17 mouse cellular contexts compared by ENCODE assay signal in the genomic region with DNA sequence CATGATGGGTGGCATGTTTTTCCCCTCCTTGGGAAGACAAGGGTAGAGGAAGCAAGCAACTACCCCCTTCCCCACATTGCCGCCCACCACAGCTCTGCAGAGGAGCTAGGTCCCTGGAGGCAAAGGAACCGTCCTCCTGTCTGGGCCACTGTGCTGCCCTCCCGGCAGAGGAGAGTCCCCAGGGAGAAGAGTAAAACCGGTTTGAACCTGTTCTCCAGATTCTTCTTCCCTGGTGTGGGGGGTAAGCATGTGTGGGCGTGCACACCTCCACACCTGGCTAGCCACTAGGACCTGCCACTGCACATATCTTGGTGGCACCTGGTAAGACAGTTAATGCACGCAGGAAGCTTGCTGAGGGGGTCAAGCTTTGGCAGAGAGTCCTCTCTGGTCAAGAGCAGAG. TPM values are rescaled to one million over a fixed set of nuclear protein-coding genes. Genes with fewer than 3 reads are reported as not detected.
DNase-seq lines count a peak whose midpoint lies in the region; ATAC-seq and TF ChIP-seq lines count a peak whose summit lies in the region.
"Had no signal": no experiment of that assay in that cellular context is flagged by ENCODE, and none has a peak within 500 bp of the region (broad histone marks: within the 10 kb centered on the region; RNA-seq: fewer than 3 reads in every experiment).

No protein-coding gene starts in this region.

- no peak overlapping the region for H3K4me2 ChIP-seq in forebrain, embryonic 12.5 days
- H3K4me2 ChIP-seq in liver, embryonic 14.5 days (ENCODE audit: low read depth) = no peak overlapping the region
- H3K4me2 ChIP-seq in liver, embryonic 11.5 days = no peak overlapping the region
- H3K4me2 ChIP-seq in embryonic facial prominence, embryonic 14.5 days (ENCODE audit: low read depth, low read length) = no peak overlapping the region
- H3K4me2 ChIP-seq in stomach, embryonic 14.5 days (replicated peaks; ENCODE audit: low read depth, low read length) = no peak overlapping the region
- H3K4me2 ChIP-seq: heart, embryonic 15.5 days; hindbrain, embryonic 13.5 days; neural tube, embryonic 13.5 days had no signal

- no peak for ATAC-seq in forebrain, embryonic 12.5 days (ENCODE audit: low FRiP score)
- ATAC-seq in liver, embryonic 14.5 days (ENCODE audit: insufficient read depth) = 0 out of 2 replicates have a peak, but pooled peaks have one; percentile 7
- ATAC-seq in liver, embryonic 11.5 days (replicated peaks; ENCODE audit: low FRiP score) = no peak
- peak; percentile 89 for ATAC-seq in embryonic facial prominence, embryonic 14.5 days (ENCODE audit: low read depth)
- ATAC-seq in stomach, embryonic 14.5 days (ENCODE audit: insufficient number of reproducible peaks, insufficient read depth, low FRiP score, low read depth) = peak; percentile 31; the same call in 1 of the 2 replicates
- ATAC-seq: activated CD4-positive, CD25-positive, alpha-beta regulatory T cell, adult 4 months had no signal

- H3K36me3 ChIP-seq in forebrain, embryonic 10.5 days (replicated peaks) = no peaks in the 10 kb centered on the region
- no peaks in the 10 kb centered on the region for H3K36me3 ChIP-seq in forebrain, embryonic 12.5 days (replicated peaks)
- H3K36me3 ChIP-seq in liver, embryonic 14.5 days (replicated peaks; ENCODE audit: control insufficient read depth, insufficient read depth, low read depth) = no peaks in the 10 kb centered on the region
- no peaks in the 10 kb centered on the region for H3K36me3 ChIP-seq in liver, embryonic 11.5 days (ENCODE audit: control insufficient read depth, insufficient read depth, low read length)
- H3K36me3 ChIP-seq in embryonic facial prominence, embryonic 14.5 days (ENCODE audit: control insufficient read depth, insufficient read depth, low read length) = no peaks in the 10 kb centered on the region
- no peaks in the 10 kb centered on the region for H3K36me3 ChIP-seq in stomach, embryonic 14.5 days (ENCODE audit: control insufficient read depth, insufficient read depth, low read length)
- H3K36me3 ChIP-seq: heart, embryonic 15.5 days; hindbrain, embryonic 13.5 days; neural tube, embryonic 13.5 days had no signal

- no peak for TF ChIP-seq CTCF in liver, embryonic 14.5 days (IDR thresholded peaks at IDR 0.05; ENCODE audit: low read depth)

- no peak overlapping the region for H3K4me3 ChIP-seq in forebrain, embryonic 10.5 days
- no peak overlapping the region for H3K4me3 ChIP-seq in forebrain, embryonic 12.5 days (replicated peaks)
- no peak overlapping the region for H3K4me3 ChIP-seq in liver, embryonic 14.5 days (ENCODE audit: insufficient read depth in 1 of 2, low read depth in 2 of 2, low read length in 2 of 2)
- no peak overlapping the region for H3K4me3 ChIP-seq in liver, embryonic 11.5 days (ENCODE audit: low read depth, low read length)
- H3K4me3 ChIP-seq in embryonic facial prominence, embryonic 14.5 days (ENCODE audit: low read depth, low read length) = no peak overlapping the region
- H3K4me3 ChIP-seq in stomach, embryonic 14.5 days (ENCODE audit: low read depth, low read length) = no peak overlapping the region
- H3K4me3 ChIP-seq: heart, embryonic 15.5 days; hindbrain, embryonic 13.5 days; neural tube, embryonic 13.5 days had no signal

- 67% methylated on average over 6 of the region's 6 CpGs for WGBS in forebrain, embryonic 10.5 days
- WGBS in forebrain, embryonic 12.5 days = 66% methylated on average over 6 of the region's 6 CpGs
- 64% methylated on average over 6 of the region's 6 CpGs for WGBS in liver, embryonic 14.5 days (ENCODE audit: insufficient replicate concordance)
- 71% methylated on average over 6 of the region's 6 CpGs for WGBS in liver, embryonic 11.5 days
- WGBS in embryonic facial prominence, embryonic 14.5 days = 52% methylated on average over 6 of the region's 6 CpGs
- 61% methylated on average over 6 of the region's 6 CpGs for WGBS in stomach, embryonic 14.5 days

- H3K27me3 ChIP-seq in forebrain, embryonic 10.5 days (ENCODE audit: poor library complexity, severe bottlenecking) = no peaks in the 10 kb centered on the region
- H3K27me3 ChIP-seq in forebrain, embryonic 12.5 days = no peaks in the 10 kb centered on the region
- H3K27me3 ChIP-seq in liver, embryonic 14.5 days (ENCODE audit: control insufficient read depth, insufficient read depth, low read length) = no peaks in the 10 kb centered on the region
- H3K27me3 ChIP-seq in liver, embryonic 11.5 days (replicated peaks; ENCODE audit: control insufficient read depth, insufficient read depth, low read length) = no peaks in the 10 kb centered on the region
- H3K27me3 ChIP-seq in embryonic facial prominence, embryonic 14.5 days (replicated peaks; ENCODE audit: control insufficient read depth, insufficient read depth, low read length) = no peaks in the 10 kb centered on the region
- H3K27me3 ChIP-seq in stomach, embryonic 14.5 days (ENCODE audit: control insufficient read depth, insufficient read depth, low read length) = no peaks in the 10 kb centered on the region
- H3K27me3 ChIP-seq: CH12.LX; heart, embryonic 15.5 days; hindbrain, embryonic 13.5 days; neural tube, embryonic 13.5 days had no signal

- no peak for TF ChIP-seq EP300 in liver, embryonic 14.5 days (IDR thresholded peaks at IDR 0.05; ENCODE audit: low read depth)

- DNase-seq in forebrain, embryonic 10.5 days (ENCODE audit: extremely low spot score, low spot score) = no peak
- DNase-seq in liver, embryonic 14.5 days (ENCODE audit: low read depth in 3 of 3, low spot score in 3 of 3) = no peak
- no peak for DNase-seq in liver, embryonic 11.5 days (ENCODE audit: low spot score)
- DNase-seq in embryonic facial prominence, embryonic 14.5 days (ENCODE audit: low spot score) = peak; percentile 73
- DNase-seq in ovary, postnatal 36 days (ENCODE audit: low spot score) = no peak
- DNase-seq in urinary bladder, postnatal 25 days (ENCODE audit: low spot score) = no peak
- DNase-seq: cerebellum, adult 9-11 months; lung, adult 18-20 months; retina, postnatal 1 day; thymus, postnatal 4 days had no signal

- H3K27ac ChIP-seq in forebrain, embryonic 10.5 days = peak overlapping the region; percentile 72
- H3K27ac ChIP-seq in forebrain, embryonic 12.5 days = no peak overlapping the region
- H3K27ac ChIP-seq in liver, embryonic 14.5 days = no peak overlapping the region
- no peak overlapping the region for H3K27ac ChIP-seq in liver, embryonic 11.5 days (ENCODE audit: low read depth, low read length)
- peak overlapping the region; percentile 46; the same call in 1 of the 2 replicates for H3K27ac ChIP-seq in embryonic facial prominence, embryonic 14.5 days (replicated peaks; ENCODE audit: low read depth, low read length)
- H3K27ac ChIP-seq in stomach, embryonic 14.5 days (ENCODE audit: low read length) = no peak overlapping the region
- H3K27ac ChIP-seq: heart, embryonic 15.5 days; hindbrain, embryonic 13.5 days; neural tube, embryonic 13.5 days had no signal

- H3K9ac ChIP-seq in forebrain, embryonic 12.5 days = no peak overlapping the region
- no peak overlapping the region for H3K9ac ChIP-seq in liver, embryonic 14.5 days (replicated peaks)
- H3K9ac ChIP-seq in liver, embryonic 11.5 days (ENCODE audit: low read depth, low read length) = no peak overlapping the region
- H3K9ac ChIP-seq in embryonic facial prominence, embryonic 14.5 days (ENCODE audit: low read depth, low read length) = no peak overlapping the region
- no peak overlapping the region for H3K9ac ChIP-seq in stomach, embryonic 14.5 days (replicated peaks; ENCODE audit: low read depth, low read length)
- H3K9ac ChIP-seq: heart, embryonic 15.5 days; hindbrain, embryonic 13.5 days; neural tube, embryonic 13.5 days had no signal

- no peaks in the 10 kb centered on the region for H3K9me3 ChIP-seq in forebrain, embryonic 10.5 days
- no peaks in the 10 kb centered on the region for H3K9me3 ChIP-seq in forebrain, embryonic 12.5 days
- H3K9me3 ChIP-seq in liver, embryonic 14.5 days (ENCODE audit: control insufficient read depth, low read length) = no peaks in the 10 kb centered on the region
- no peaks in the 10 kb centered on the region for H3K9me3 ChIP-seq in liver, embryonic 11.5 days (ENCODE audit: control insufficient read depth, low read length)
- no peaks in the 10 kb centered on the region for H3K9me3 ChIP-seq in embryonic facial prominence, embryonic 14.5 days (ENCODE audit: control insufficient read depth, low read length)
- no peaks in the 10 kb centered on the region for H3K9me3 ChIP-seq in stomach, embryonic 14.5 days (ENCODE audit: control insufficient read depth, low read depth, low read length)
- H3K9me3 ChIP-seq: heart, embryonic 15.5 days; hindbrain, embryonic 13.5 days; neural tube, embryonic 13.5 days had no signal

- peaks cover 21% of the 10 kb centered on the region for H3K4me1 ChIP-seq in forebrain, embryonic 10.5 days
- H3K4me1 ChIP-seq in forebrain, embryonic 12.5 days = no peaks in the 10 kb centered on the region
- no peaks in the 10 kb centered on the region for H3K4me1 ChIP-seq in liver, embryonic 14.5 days (replicated peaks; ENCODE audit: control insufficient read depth in 2 of 2, insufficient read depth in 2 of 2, low read length in 1 of 2)
- H3K4me1 ChIP-seq in liver, embryonic 11.5 days (replicated peaks; ENCODE audit: control insufficient read depth, insufficient read depth, low read length) = peaks cover 3% of the 10 kb centered on the region; the same call in 1 of the 2 replicates
- peaks cover 6% of the 10 kb centered on the region; the same call in 1 of the 2 replicates for H3K4me1 ChIP-seq in embryonic facial prominence, embryonic 14.5 days (ENCODE audit: control insufficient read depth, insufficient read depth, low read length)
- 0 out of 2 replicates have a peak, but pooled peaks cover 3% of the 10 kb centered on the region for H3K4me1 ChIP-seq in stomach, embryonic 14.5 days (ENCODE audit: control insufficient read depth, insufficient read depth, low read length)
- H3K4me1 ChIP-seq: hindbrain, embryonic 13.5 days; neural tube, embryonic 13.5 days had no signal

RNA-seq across cellular contexts. Expression of a gene that starts 43.2 kb away (rescaled TPM):
- polyA plus RNA-seq in forebrain, embryonic 10.5 days (2016; fragmentation: Nextera tagmentation; extraction: Ambion mirVana) = 21.6 and 29.1 TPM in 2 replicates
- polyA plus RNA-seq in forebrain, embryonic 12.5 days (2016; fragmentation: Nextera tagmentation; extraction: Ambion mirVana) = 13.5 and 13.7 TPM in 2 replicates
- 3.4 and 4.0 TPM in 2 replicates for polyA plus RNA-seq in liver, embryonic 14.5 days (2012; rRNA removed)
- 2.1 and 2.4 TPM in 2 replicates for polyA plus RNA-seq in liver, embryonic 14.5 days (2014; fragmentation: Nextera tagmentation; extraction: Ambion mirVana)
- polyA plus RNA-seq in liver, embryonic 11.5 days (2014; fragmentation: Nextera tagmentation; extraction: Ambion mirVana) = 6.2 and 8.0 TPM in 2 replicates
- 18.0 and 19.8 TPM in 2 replicates for polyA plus RNA-seq in embryonic facial prominence, embryonic 14.5 days (2014; fragmentation: Nextera tagmentation; extraction: Ambion mirVana)
- 18.2 and 19.1 TPM in 2 replicates for polyA plus RNA-seq in stomach, embryonic 14.5 days (2014; fragmentation: Nextera tagmentation; extraction: Ambion mirVana)

Comparison
In these comparisons a context has a peak if more than half of its experiments do, and no peak if none do; other contexts are left out.
1. H3K27ac ChIP-seq: peak in forebrain, embryonic 10.5 days (single experiment) and embryonic facial prominence, embryonic 14.5 days (single experiment); none in forebrain, embryonic 12.5 days (single experiment), liver, embryonic 14.5 days (single experiment), liver, embryonic 11.5 days (single experiment) and stomach, embryonic 14.5 days (single experiment).
2. ATAC-seq: peak in liver, embryonic 14.5 days (single experiment), embryonic facial prominence, embryonic 14.5 days (single experiment) and stomach, embryonic 14.5 days (single experiment); none in forebrain, embryonic 12.5 days (single experiment) and liver, embryonic 11.5 days (single experiment).